Mouse (Mus musculus): ENCODE results near the gene Hint3. TPM values are rescaled to one million over a fixed set of nuclear protein-coding genes. Genes with fewer than 3 reads are reported as not detected.

Hint3 gene
- polyA plus RNA-seq, 1 experiment from 2014 or later: 22.6 TPM

GRCm38 (mm10) chr10:30577670-30578280 lies 51.7 kb downstream of the Hint3 start:
- H3K4me3 ChIP-seq (replicated peaks): no peak overlapping the region
- no peak overlapping the region for H3K27ac ChIP-seq
- no peak overlapping the region for H3K4me2 ChIP-seq (replicated peaks)
- H3K9ac ChIP-seq (replicated peaks): no peak overlapping the region
- no peaks in the 10 kb centered on the region for H3K9me3 ChIP-seq
- 97% methylated on average over 5 of the region's 5 CpGs for WGBS
- peaks cover 16% of the 10 kb centered on the region for H3K36me3 ChIP-seq
- no peak for ATAC-seq
- no peaks in the 10 kb centered on the region for H3K4me1 ChIP-seq (replicated peaks)
- no peaks in the 10 kb centered on the region for H3K27me3 ChIP-seq

GRCm38 (mm10) chr10:30566364-30566763 lies 63.1 kb downstream of the Hint3 start:
- no peak overlapping the region for H3K9ac ChIP-seq (replicated peaks)
- H3K27me3 ChIP-seq: no peaks in the 10 kb centered on the region
- H3K4me1 ChIP-seq (replicated peaks): no peaks in the 10 kb centered on the region
- H3K4me2 ChIP-seq (replicated peaks): no peak overlapping the region
- H3K9me3 ChIP-seq: no peaks in the 10 kb centered on the region
- peaks cover 36% of the 10 kb centered on the region for H3K36me3 ChIP-seq
- no peak for ATAC-seq
- H3K4me3 ChIP-seq (replicated peaks): no peak overlapping the region
- no peak overlapping the region for H3K27ac ChIP-seq

- Histone ChIP-seq H3K36me3 (peaks cover 47% of the 10 kb centered on the region), H3K27me3 (no peaks in the 10 kb centered on the region)
- ATAC-seq: no peak
These were observed 64.8 kb downstream of the Hint3 start for GRCm38 (mm10) chr10:30564651-30565050.

More at GRCm38 (mm10) chr10:30564651-30565050, 64.8 kb downstream of the Hint3 start:
- Histone ChIP-seq H3K9me3 (no peaks in the 10 kb centered on the region), H3K4me1 (replicated peaks) (no peaks in the 10 kb centered on the region), H3K4me3 (replicated peaks) (no peak overlapping the region), H3K4me2 (replicated peaks) (no peak overlapping the region), H3K27ac (no peak overlapping the region), H3K9ac (replicated peaks) (no peak overlapping the region)
- WGBS: 93% methylated on average over 3 of the region's 3 CpGs

Other genes with a start within 250 kb of the Hint3 start
- 24.0 and 28.5 TPM in 2 replicates for gene Trmt11, start 28.9 kb downstream of the Hint3 start, polyA plus RNA-seq (2015; fragmentation: Nextera tagmentation; extraction: Ambion mirVana)
- gene Ncoa7, start 173.7 kb upstream of the Hint3 start, polyA plus RNA-seq (2015; fragmentation: Nextera tagmentation; extraction: Ambion mirVana): 11.3 and 11.9 TPM in 2 replicates
- gene Hey2, start 213.2 kb upstream of the Hint3 start, polyA plus RNA-seq (2015; fragmentation: Nextera tagmentation; extraction: Ambion mirVana): 3.3 and 3.6 TPM in 2 replicates

All from midbrain, embryonic 13.5 days (tissue).